Mouse (Mus musculus) CH12.LX (cell line): ENCODE results near the gene Zbtb11. TPM values are rescaled to one million over a fixed set of nuclear protein-coding genes. Genes with fewer than 3 reads are reported as not detected.

Experiments
- DNase-seq: peaks from one replicate; pipeline ENCODE4 v3.0.0-alpha.2; 2013; ENCODE audit errors: extremely low read depth
- H3K27ac ChIP-seq: 2 replicates; pipeline ENCODE4 v1.5.1; 2012; ENCODE audit warnings: low read depth, mild to moderate bottlenecking, control low read depth, moderate library complexity; ENCODE audit not compliant: insufficient read depth
- H3K27me3 ChIP-seq: replicated peaks from 2 replicates; pipeline ENCODE3; 2012; ENCODE audit warnings: inconsistent platforms
- H3K36me3 ChIP-seq, 2 experiments: replicated peaks in 1 of 2; 2 replicates each; pipeline versions ENCODE3 to v1.6.1; 2012; ENCODE audit warnings: inconsistent platforms in 1 of 2, low read length in 1 of 2, mild to moderate bottlenecking in 1 of 2, mixed read lengths in 1 of 2, moderate library complexity in 1 of 2; ENCODE audit not compliant: control insufficient read depth in 1 of 2, insufficient read depth in 1 of 2
- H3K4me1 ChIP-seq, 2 experiments: 2 replicates each; pipeline ENCODE4 v1.6.1; 2012; ENCODE audit warnings: inconsistent platforms in 1 of 2, moderate library complexity in 1 of 2; ENCODE audit not compliant: insufficient read depth in 2 of 2, control insufficient read depth in 1 of 2
- H3K4me2 ChIP-seq: 2 replicates; pipeline ENCODE4 v1.6.1; 2012; ENCODE audit warnings: low read depth, mild to moderate bottlenecking, control low read depth; ENCODE audit not compliant: poor library complexity, insufficient read depth, severe bottlenecking
- H3K4me3 ChIP-seq, 3 experiments: fragments of 150-350 bp in 1 of 3; sonication (generic) in 1 of 3; replicated peaks in 1 of 3; 2 replicates each; pipeline versions ENCODE3 to v1.5.1; 2011 to 2012; ENCODE audit warnings: low read depth in 2 of 3, low read length in 2 of 3, mild to moderate bottlenecking in 2 of 3, moderate library complexity in 2 of 3, control low read depth in 1 of 3, improper control_type of control experiment in 1 of 3, inconsistent platforms in 1 of 3, mixed read lengths in 1 of 3; ENCODE audit not compliant: poor library complexity in 1 of 3
- H3K79me2 ChIP-seq: replicated peaks from 2 replicates; pipeline ENCODE4 v1.6.1; 2012; ENCODE audit warnings: mild to moderate bottlenecking, moderate library complexity; ENCODE audit not compliant: control insufficient read depth, poor library complexity, insufficient read depth, severe bottlenecking; ENCODE audit errors: extremely low read depth
- H3K9ac ChIP-seq: 2 replicates; pipeline ENCODE4 v1.6.1; 2012; ENCODE audit warnings: low read depth, mild to moderate bottlenecking, control low read depth, moderate library complexity; ENCODE audit not compliant: insufficient read depth
- H3K9me3 ChIP-seq: replicated peaks from 2 replicates; pipeline ENCODE3; 2012; ENCODE audit warnings: low read length, inconsistent platforms, mixed read lengths
- BHLHE40 ChIP-seq: IDR thresholded peaks from 2 replicates; pipeline ENCODE4 v1.6.1; 2011; ENCODE audit warnings: mild to moderate bottlenecking, low read depth, low read length, improper control_type of control experiment
- CHD1 ChIP-seq: IDR thresholded peaks from 2 replicates; pipeline ENCODE4 v1.6.1; 2012; ENCODE audit warnings: low read depth, low read length, improper control_type of control experiment, inconsistent platforms
- CTCF ChIP-seq, 2 experiments: IDR thresholded peaks in 1 of 2; conservative IDR thresholded peaks in 1 of 2; 2 replicates each; pipeline ENCODE4 v1.5.1; 2011 to 2012; ENCODE audit warnings: low read depth in 2 of 2, low read length in 2 of 2, improper control_type of control experiment in 1 of 2, inconsistent platforms in 1 of 2, mild to moderate bottlenecking in 1 of 2, moderate library complexity in 1 of 2
- E2F4 ChIP-seq: IDR thresholded peaks from 2 replicates; pipeline ENCODE4 v1.6.1; 2011; ENCODE audit warnings: low read depth, low read length, improper control_type of control experiment; ENCODE audit not compliant: insufficient replicate concordance
- ELF1 ChIP-seq: IDR thresholded peaks from 2 replicates; pipeline ENCODE4 v1.6.1; 2014; ENCODE audit warnings: low read depth, mild to moderate bottlenecking, inconsistent platforms, low read length, improper control_type of control experiment
- HCFC1 ChIP-seq: IDR thresholded peaks from 2 replicates; pipeline ENCODE4 v1.6.1; 2012; ENCODE audit warnings: low read depth, mild to moderate bottlenecking, inconsistent platforms, low read length, improper control_type of control experiment
- IRF4 ChIP-seq: IDR thresholded peaks from 2 replicates; pipeline ENCODE4 v1.6.1; 2014; ENCODE audit warnings: low read depth, mild to moderate bottlenecking, inconsistent platforms, low read length, improper control_type of control experiment
- JUN ChIP-seq: IDR thresholded peaks from 2 replicates; pipeline ENCODE4 v1.6.1; 2011; ENCODE audit warnings: low read depth, mild to moderate bottlenecking, low read length, improper control_type of control experiment, moderate library complexity; ENCODE audit not compliant: insufficient read depth
- JUND ChIP-seq: conservative IDR thresholded peaks from 2 replicates; pipeline ENCODE4 v1.6.1; 2011; ENCODE audit warnings: low read depth, low read length, improper control_type of control experiment
- MAFK ChIP-seq: IDR thresholded peaks from 2 replicates; pipeline ENCODE4 v1.6.1; 2011; ENCODE audit warnings: low read length, improper control_type of control experiment; ENCODE audit not compliant: insufficient replicate concordance
- MAX ChIP-seq: IDR thresholded peaks from 2 replicates; pipeline ENCODE4 v1.6.1; 2011; ENCODE audit warnings: low read length, improper control_type of control experiment
- MAZ ChIP-seq: IDR thresholded peaks from 2 replicates; pipeline ENCODE4 v1.6.1; 2012; ENCODE audit warnings: low read depth, mild to moderate bottlenecking, inconsistent platforms, low read length, improper control_type of control experiment, moderate library complexity
- MEF2A ChIP-seq: IDR thresholded peaks from 2 replicates; pipeline ENCODE4 v1.6.1; 2014; ENCODE audit warnings: low read depth, mild to moderate bottlenecking, inconsistent platforms, low read length, improper control_type of control experiment, borderline replicate concordance
- MXI1 ChIP-seq: IDR thresholded peaks from 2 replicates; pipeline ENCODE4 v1.6.1; 2011; ENCODE audit warnings: mild to moderate bottlenecking, low read depth, low read length, improper control_type of control experiment
- MYC ChIP-seq: IDR thresholded peaks from 2 replicates; pipeline ENCODE4 v1.6.1; 2011; ENCODE audit warnings: low read depth, mild to moderate bottlenecking, improper control_type of control experiment, low read length
- NELFE ChIP-seq: IDR thresholded peaks from 2 replicates; pipeline ENCODE4 v1.6.1; 2011; ENCODE audit warnings: low read depth, low read length, improper control_type of control experiment
- NRF1 ChIP-seq: IDR thresholded peaks from 2 replicates; pipeline ENCODE4 v1.6.1; 2014; ENCODE audit warnings: low read depth, mild to moderate bottlenecking, inconsistent platforms, low read length, improper control_type of control experiment, moderate library complexity
- POLR2A ChIP-seq: IDR thresholded peaks from 2 replicates; pipeline ENCODE4 v1.6.1; 2011; ENCODE audit warnings: low read depth, mild to moderate bottlenecking, improper control_type of control experiment, low read length
- POLR2AphosphoS2 ChIP-seq: IDR thresholded peaks from 2 replicates; pipeline ENCODE4 v1.6.1; 2011; ENCODE audit warnings: low read depth, low read length, improper control_type of control experiment
- RAD21 ChIP-seq: IDR thresholded peaks from 2 replicates; pipeline ENCODE4 v1.6.1; 2011; ENCODE audit warnings: low read depth, mild to moderate bottlenecking, low read length, improper control_type of control experiment, moderate library complexity
- SIN3A ChIP-seq: IDR thresholded peaks from 2 replicates; pipeline ENCODE4 v1.6.1; 2012; ENCODE audit warnings: low read length, improper control_type of control experiment, inconsistent platforms
- SMC3 ChIP-seq: IDR thresholded peaks from 2 replicates; pipeline ENCODE4 v1.6.1; 2011; ENCODE audit warnings: low read depth, low read length, improper control_type of control experiment
- TBP ChIP-seq: conservative IDR thresholded peaks from 2 replicates; pipeline ENCODE4 v1.6.1; 2011; ENCODE audit warnings: low read depth, low read length, improper control_type of control experiment
- TCF12 ChIP-seq: IDR thresholded peaks from 2 replicates; pipeline ENCODE4 v1.6.1; 2014; ENCODE audit warnings: low read depth, mild to moderate bottlenecking, inconsistent platforms, low read length, improper control_type of control experiment
- UBTF ChIP-seq: IDR thresholded peaks from 2 replicates; pipeline ENCODE4 v1.6.1; 2012; ENCODE audit warnings: low read depth, mild to moderate bottlenecking, inconsistent platforms, low read length, improper control_type of control experiment, moderate library complexity
- USF1 ChIP-seq: IDR thresholded peaks from 2 replicates; pipeline ENCODE4 v1.6.1; 2014; ENCODE audit warnings: low read depth, mild to moderate bottlenecking, inconsistent platforms, low read length, improper control_type of control experiment
- USF2 ChIP-seq: conservative IDR thresholded peaks from 2 replicates; pipeline ENCODE4 v1.6.1; 2011; ENCODE audit warnings: low read depth, low read length, improper control_type of control experiment
- ZC3H11A ChIP-seq: IDR thresholded peaks from 2 replicates; pipeline ENCODE4 v1.6.1; 2012; ENCODE audit warnings: low read depth, mild to moderate bottlenecking, inconsistent platforms, low read length, improper control_type of control experiment
- ZMIZ1 ChIP-seq: IDR thresholded peaks from 2 replicates; pipeline ENCODE4 v1.6.1; 2012; ENCODE audit warnings: low read depth, mild to moderate bottlenecking, inconsistent platforms, low read length, improper control_type of control experiment
- dilution Hi-C: fragments of 300-500 bp; cut with MboI; formaldehyde crosslinking; loops from 2 replicates; pipeline ENCODE4 v1.14.3; 2020; ENCODE audit warnings: low sequenced_read_pairs; ENCODE audit not compliant: extremely low pct_unique_long_range_greater_than_20kb, extremely low pct_ligation_motif_present
- in situ Hi-C: fragments of 300-500 bp; cut with MboI; formaldehyde crosslinking; loops from 3 replicates; pipeline ENCODE4 v1.14.3; 2019; ENCODE audit warnings: low sequenced_read_pairs, low pct_ligation_motif_present, low pct_unique_long_range_greater_than_20kb, mixed read lengths
- polyA plus RNA-seq: library from polyadenylated mRNA; unstranded; fragments of >175 nt; gene quantifications from 2 replicates; pipeline ENCODE4 v1.2.1, GENCODE M21; 2012; ENCODE audit warnings: low read depth; ENCODE audit not compliant: insufficient read length
- total RNA-seq, 2 experiments: library from RNA; depleted of rRNA; stranded (reverse); fragments of 300-350 nt in 1 of 2; fragments of >200 nt in 1 of 2; gene quantifications; 2 replicates each; pipeline ENCODE4 v1.2.3; 2012 to 2014

The Zbtb11 gene
- total and polyA plus RNA-seq, 3 experiments: 19.8 to 33.0 (median 21.4) TPM

- Histone ChIP-seq H3K36me3 (no peaks in the 10 kb centered on the region), H3K79me2 (no peaks in the 10 kb centered on the region), H3K4me1 (peaks cover 5 to 17% of the 10 kb centered on the region in 2 experiments), H3K27ac (peak overlapping the region; percentile 80), H3K4me2 (peak overlapping the region; percentile 58), H3K9ac (peak overlapping the region; percentile 35; the same call in 1 of the 2 replicates), H3K4me3 (peak overlapping the region in 2 of 3 experiments; percentile 46 to 48), H3K27me3 (no peaks in the 10 kb centered on the region), H3K9me3 (peaks cover 4% of the 10 kb centered on the region)
- dilution Hi-C loops (no loop called here), in situ Hi-C loops (no loop called here)
- no peak for TF ChIP-seq USF1
- TF ChIP-seq CTCF (conservative IDR thresholded peaks at IDR 0.05 in 1 of 2, IDR thresholded peaks at IDR 0.05 in 1 of 2; ENCODE audit: low read depth in 2 of 2, low read length in 2 of 2): peak; percentile 94 to 96
- peak; percentile 59; the same call in 1 of the 2 replicates for TF ChIP-seq TBP
- peak; percentile 54 for TF ChIP-seq HCFC1
- TF ChIP-seq UBTF: no peak
- peak; percentile 33; the same call in 1 of the 2 replicates for TF ChIP-seq JUN
- TF ChIP-seq SMC3: peak; percentile 87
- TF ChIP-seq MAX: no peak; the same call in 1 of the 2 replicates
- TF ChIP-seq ZMIZ1: no peak
- TF ChIP-seq SIN3A: peak; percentile 90; the same call in 1 of the 2 replicates
- peak; percentile 45; the same call in 1 of the 2 replicates for TF ChIP-seq ELF1
- peak; percentile 22; the same call in 1 of the 2 replicates for TF ChIP-seq USF2
- peak; percentile 77; the same call in 1 of the 2 replicates for TF ChIP-seq MAZ
- no peak for TF ChIP-seq POLR2AphosphoS2
- peak; percentile 79 for TF ChIP-seq JUND
- TF ChIP-seq CHD1: peak; percentile 90
- peak; percentile 81 for TF ChIP-seq IRF4
- TF ChIP-seq NRF1: no peak
- no peak for TF ChIP-seq NELFE
- TF ChIP-seq POLR2A: no peak
- TF ChIP-seq BHLHE40: peak; percentile 59
- TF ChIP-seq RAD21: peak; percentile 100
- peak; percentile 57; the same call in 1 of the 2 replicates for TF ChIP-seq TCF12
- no peak; the same call in 1 of the 2 replicates for TF ChIP-seq MAFK
- TF ChIP-seq MYC: peak; percentile 84
- peak; percentile 66; the same call in 1 of the 2 replicates for TF ChIP-seq E2F4
- TF ChIP-seq MEF2A: peak; percentile 67; the same call in 1 of the 2 replicates
- TF ChIP-seq MXI1: peak; percentile 77
- TF ChIP-seq ZC3H11A: peak; percentile 68
- DNase-seq: peak; percentile 99
Observed at GRCm38 (mm10) chr16:55950946-55951678, 22.6 kb upstream of the Zbtb11 start.
